Mouse (Mus musculus) limb, embryonic 12.5 days (tissue): Measurements from ENCODE around the gene Cgas. TPM values are rescaled to one million over a fixed set of nuclear protein-coding genes. Genes with fewer than 3 reads are reported as not detected.

Experiments used
- ATAC-seq: fragments of 200-750 bp; cut with Nextera tagmentation; 2 replicates; pipeline ENCODE4 v1.8.0; 2017; ENCODE audit warnings: low read depth, moderate TSS enrichment; ENCODE audit not compliant: insufficient number of reproducible peaks, insufficient read depth, low FRiP score, low TSS enrichment
- H3K27ac ChIP-seq: fragments of 300-500 bp; sonication (generic); 2 replicates; pipeline ENCODE4 v1.5.1; 2016; ENCODE audit warnings: mild to moderate bottlenecking, moderate library complexity
- H3K27me3 ChIP-seq: fragments of 300-500 bp; sonication (generic); 2 replicates; pipeline ENCODE4 v1.6.1; 2016; ENCODE audit warnings: mild to moderate bottlenecking, moderate library complexity
- H3K36me3 ChIP-seq: fragments of 300-500 bp; sonication (generic); 2 replicates; pipeline ENCODE4 v1.6.1; 2016; ENCODE audit warnings: mild to moderate bottlenecking, moderate library complexity
- H3K4me1 ChIP-seq: fragments of 300-500 bp; sonication (generic); replicated peaks from 2 replicates; pipeline ENCODE4 v1.6.1; 2016
- H3K4me2 ChIP-seq: fragments of 300-500 bp; sonication (generic); 2 replicates; pipeline ENCODE4 v1.6.1; 2016; ENCODE audit warnings: mild to moderate bottlenecking, moderate library complexity
- H3K4me3 ChIP-seq: fragments of 300-500 bp; sonication (generic); replicated peaks from 2 replicates; pipeline ENCODE4 v1.5.1; 2016; ENCODE audit warnings: mild to moderate bottlenecking
- H3K9ac ChIP-seq: fragments of 300-500 bp; sonication (generic); replicated peaks from 2 replicates; pipeline ENCODE4 v1.6.1; 2016; ENCODE audit warnings: mild to moderate bottlenecking, moderate library complexity
- H3K9me3 ChIP-seq: fragments of 300-500 bp; sonication (generic); 2 replicates; pipeline ENCODE4 v1.6.1; 2016; ENCODE audit warnings: mild to moderate bottlenecking, moderate library complexity
- WGBS: fragments of 180-500 bp; shearing (Covaris S2); methylation state at CpG from one replicate; pipeline ENCODE4 v1.1.7; 2016; 5-methylcytosine and 5-hydroxymethylcytosine counted together
- polyA plus RNA-seq: library from polyadenylated mRNA; unstranded; fragments of >200 nt; fragmentation: Nextera tagmentation; extraction: Ambion mirVana; gene quantifications from 2 replicates; pipeline ENCODE4 v1.2.1, GENCODE M21; 2016

The Cgas gene
- polyA plus RNA-seq, 1 experiment from 2014 or later, result 1.7 TPM

GRCm38 (mm10) chr9:78428185-78428584 is 14.9 kb downstream of the Cgas start:
- Histone ChIP-seq H3K4me2 (no peak overlapping the region), H3K27me3 (no peaks in the 10 kb centered on the region; the same call in 1 of the 2 replicates), H3K4me3 (no peak overlapping the region), H3K9ac (no peak overlapping the region), H3K36me3 (no peaks in the 10 kb centered on the region), H3K9me3 (no peaks in the 10 kb centered on the region), H3K27ac (no peak overlapping the region), H3K4me1 (no peaks in the 10 kb centered on the region; the same call in 1 of the 2 replicates)
- WGBS, result 80% methylated on average over 6 of the region's 6 CpGs
- no peak for ATAC-seq

- H3K4me2 ChIP-seq, result peak overlapping the region; percentile 62
- H3K4me1 ChIP-seq, result no peaks in the 10 kb centered on the region; the same call in 1 of the 2 replicates
- H3K27me3 ChIP-seq, result no peaks in the 10 kb centered on the region; the same call in 1 of the 2 replicates
- WGBS, result 21% methylated on average over 27 of the region's 27 CpGs
- no peaks in the 10 kb centered on the region for H3K9me3 ChIP-seq
- ATAC-seq, result no peak
- no peak overlapping the region for H3K27ac ChIP-seq
- H3K4me3 ChIP-seq, result peak overlapping the region; percentile 31
- H3K36me3 ChIP-seq, result no peaks in the 10 kb centered on the region
- peak overlapping the region; percentile 47; the same call in 1 of the 2 replicates for H3K9ac ChIP-seq
Measured at GRCm38 (mm10) chr9:78427362-78427781, 15.7 kb downstream of the Cgas start.

- peaks cover 23% of the 10 kb centered on the region for H3K27me3 ChIP-seq
- H3K4me3 ChIP-seq, result no peak overlapping the region
- H3K9ac ChIP-seq, result no peak overlapping the region
- H3K27ac ChIP-seq, result no peak overlapping the region
- ATAC-seq, result no peak
- H3K36me3 ChIP-seq, result no peaks in the 10 kb centered on the region
- no peaks in the 10 kb centered on the region for H3K9me3 ChIP-seq
- no peaks in the 10 kb centered on the region for H3K4me1 ChIP-seq
- 88% methylated on average over 7 of the region's 7 CpGs for WGBS
- no peak overlapping the region for H3K4me2 ChIP-seq
Measured at GRCm38 (mm10) chr9:78401596-78401995, 41.4 kb downstream of the Cgas start.

- no peak overlapping the region for H3K9ac ChIP-seq
- 85% methylated on average over 5 of the region's 5 CpGs for WGBS
- H3K4me3 ChIP-seq, result no peak overlapping the region
- no peaks in the 10 kb centered on the region for H3K9me3 ChIP-seq
- no peak for ATAC-seq
- peaks cover 4% of the 10 kb centered on the region; the same call in 1 of the 2 replicates for H3K4me1 ChIP-seq
- no peak overlapping the region for H3K4me2 ChIP-seq
- H3K27ac ChIP-seq, result no peak overlapping the region
- no peaks in the 10 kb centered on the region for H3K36me3 ChIP-seq
- H3K27me3 ChIP-seq, result peaks cover 33% of the 10 kb centered on the region
Measured at GRCm38 (mm10) chr9:78400570-78400969, 42.5 kb downstream of the Cgas start.

- peaks cover 70% of the 10 kb centered on the region for H3K27me3 ChIP-seq
- H3K4me3 ChIP-seq, result peak overlapping the region; percentile 43
- H3K9me3 ChIP-seq, result no peaks in the 10 kb centered on the region
- peak overlapping the region; percentile 61 for H3K4me2 ChIP-seq
- H3K9ac ChIP-seq, result no peak overlapping the region
- no peak for ATAC-seq
- H3K4me1 ChIP-seq, result peaks cover 4% of the 10 kb centered on the region; the same call in 1 of the 2 replicates
- no peak overlapping the region for H3K27ac ChIP-seq
- H3K36me3 ChIP-seq, result no peaks in the 10 kb centered on the region
- WGBS, result 60% methylated on average over 9 of the region's 9 CpGs
Measured at GRCm38 (mm10) chr9:78396517-78396916, 46.5 kb downstream of the Cgas start.

GRCm38 (mm10) chr9:78395630-78396351 is 47.2 kb downstream of the Cgas start, which contains the start of gene Ddx43:
Gene Ddx43 (plus strand): TSS chr9:78395777.
- Histone ChIP-seq H3K4me2 (peak within 1 kb of the TSS; percentile 61), H3K27me3 (peaks cover 78% of the 10 kb centered on the region), H3K9ac (peak within 1 kb of the TSS; percentile 47; the same call in 1 of the 2 replicates), H3K4me1 (peaks cover 4% of the 10 kb centered on the region; the same call in 1 of the 2 replicates), H3K9me3 (no peaks in the 10 kb centered on the region), H3K27ac (no peak within 1 kb of the TSS), H3K36me3 (no peaks in the 10 kb centered on the region), H3K4me3 (peak within 1 kb of the TSS; percentile 43)
- peak; percentile 84 for ATAC-seq
- 3% methylated on average over 93 of the region's 93 CpGs for WGBS

- no peak for ATAC-seq
- 38% methylated on average over 11 of the region's 11 CpGs for WGBS
- H3K27ac ChIP-seq, result no peak overlapping the region
- H3K9ac ChIP-seq, result 0 out of 2 replicates have a peak overlapping the region, but pooled peaks have one; percentile 47
- peaks cover 4% of the 10 kb centered on the region; the same call in 1 of the 2 replicates for H3K4me1 ChIP-seq
- H3K4me3 ChIP-seq, result peak overlapping the region; percentile 43
- peak overlapping the region; percentile 61 for H3K4me2 ChIP-seq
- no peaks in the 10 kb centered on the region for H3K36me3 ChIP-seq
- peaks cover 79% of the 10 kb centered on the region for H3K27me3 ChIP-seq
- no peaks in the 10 kb centered on the region for H3K9me3 ChIP-seq
Measured at GRCm38 (mm10) chr9:78395244-78395629, 47.8 kb downstream of the Cgas start.

- no peaks in the 10 kb centered on the region for H3K36me3 ChIP-seq
- H3K4me1 ChIP-seq, result peaks cover 4% of the 10 kb centered on the region; the same call in 1 of the 2 replicates
- ATAC-seq, result no peak
- 63% methylated on average over 7 of the region's 7 CpGs for WGBS
- no peak overlapping the region for H3K27ac ChIP-seq
- no peak overlapping the region for H3K9ac ChIP-seq
- H3K4me3 ChIP-seq, result no peak overlapping the region
- H3K4me2 ChIP-seq, result no peak overlapping the region
- H3K9me3 ChIP-seq, result no peaks in the 10 kb centered on the region
- H3K27me3 ChIP-seq, result peaks cover 79% of the 10 kb centered on the region
Measured at GRCm38 (mm10) chr9:78394602-78395001, 48.4 kb downstream of the Cgas start.

GRCm38 (mm10) chr9:78393741-78394140 is 49.3 kb downstream of the Cgas start:
- Histone ChIP-seq H3K27ac (no peak overlapping the region), H3K4me2 (no peak overlapping the region), H3K36me3 (no peaks in the 10 kb centered on the region), H3K4me3 (no peak overlapping the region), H3K4me1 (peaks cover 4% of the 10 kb centered on the region; the same call in 1 of the 2 replicates), H3K27me3 (peaks cover 74% of the 10 kb centered on the region), H3K9me3 (no peaks in the 10 kb centered on the region), H3K9ac (no peak overlapping the region)
- 84% methylated on average over 10 of the region's 10 CpGs for WGBS
- ATAC-seq, result no peak

GRCm38 (mm10) chr9:78389981-78390380 is 53.1 kb downstream of the Cgas start:
- Histone ChIP-seq H3K27me3 (peaks cover 40% of the 10 kb centered on the region), H3K9me3 (no peaks in the 10 kb centered on the region), H3K4me1 (no peaks in the 10 kb centered on the region), H3K27ac (no peak overlapping the region), H3K36me3 (no peaks in the 10 kb centered on the region), H3K4me2 (no peak overlapping the region), H3K9ac (no peak overlapping the region), H3K4me3 (no peak overlapping the region)
- ATAC-seq, result no peak
- 56% methylated on average over 5 of the region's 5 CpGs for WGBS

GRCm38 (mm10) chr9:78386947-78387346 is 56.1 kb downstream of the Cgas start:
- ATAC-seq, result no peak
- Histone ChIP-seq H3K4me1 (no peaks in the 10 kb centered on the region), H3K27ac (no peak overlapping the region), H3K9me3 (no peaks in the 10 kb centered on the region), H3K27me3 (peaks cover 12% of the 10 kb centered on the region), H3K4me2 (no peak overlapping the region), H3K9ac (no peak overlapping the region), H3K4me3 (no peak overlapping the region), H3K36me3 (no peaks in the 10 kb centered on the region)
- WGBS, result 87% methylated on average over 7 of the region's 7 CpGs
